Mouse (Mus musculus) intestine, embryonic 16.5 days (tissue): Measurements from ENCODE around the gene Chst11. TPM values are rescaled to one million over a fixed set of nuclear protein-coding genes. Genes with fewer than 3 reads are reported as not detected.

Experiments used
- ATAC-seq: fragments of 200-750 bp; cut with Nextera tagmentation; 2 replicates; pipeline ENCODE4 v1.8.0; 2017; ENCODE audit warnings: moderate TSS enrichment, moderate library complexity
- H3K27ac ChIP-seq: fragments of 300-500 bp; sonication (generic); 2 replicates; pipeline ENCODE4 v1.5.1; 2014; ENCODE audit warnings: mild to moderate bottlenecking, low read length
- H3K27me3 ChIP-seq: fragments of 300-500 bp; sonication (generic); replicated peaks from 2 replicates; pipeline ENCODE4 v1.6.1; 2014; ENCODE audit warnings: low read length, control low read depth, mixed read lengths; ENCODE audit not compliant: control insufficient read depth, insufficient read depth
- H3K36me3 ChIP-seq: fragments of 300-500 bp; sonication (generic); 2 replicates; pipeline ENCODE4 v1.6.1; 2014; ENCODE audit warnings: low read length, control low read depth; ENCODE audit not compliant: control insufficient read depth, insufficient read depth
- H3K4me1 ChIP-seq: fragments of 300-500 bp; sonication (generic); 2 replicates; pipeline ENCODE4 v1.6.1; 2014; ENCODE audit warnings: low read length, control low read depth, mixed read lengths; ENCODE audit not compliant: control insufficient read depth, insufficient read depth
- H3K4me2 ChIP-seq: fragments of 300-500 bp; sonication (generic); 2 replicates; pipeline ENCODE4 v1.6.1; 2014; ENCODE audit warnings: low read depth, low read length, control low read depth
- H3K4me3 ChIP-seq: fragments of 300-500 bp; sonication (generic); 2 replicates; pipeline ENCODE4 v1.5.1; 2014; ENCODE audit warnings: mild to moderate bottlenecking, low read length
- H3K9ac ChIP-seq: fragments of 300-500 bp; sonication (generic); 2 replicates; pipeline ENCODE4 v1.6.1; 2014; ENCODE audit warnings: low read depth, low read length
- H3K9me3 ChIP-seq: fragments of 300-500 bp; sonication (generic); 2 replicates; pipeline ENCODE4 v1.6.1; 2016; ENCODE audit warnings: low read length, control low read depth; ENCODE audit not compliant: control insufficient read depth
- WGBS: fragments of 180-500 bp; shearing (Covaris S2); extraction: QIAGEN DNeasy Blood & Tissue Kit; methylation state at CpG from one replicate; pipeline ENCODE4 v1.1.7; 2014; 5-methylcytosine and 5-hydroxymethylcytosine counted together
- polyA plus RNA-seq: library from polyadenylated mRNA; unstranded; fragments of >200 nt; fragmentation: Nextera tagmentation; extraction: Ambion mirVana; gene quantifications from 2 replicates; pipeline ENCODE4 v1.2.1, GENCODE M21; 2015

Gene Chst11
- polyA plus RNA-seq, 1 experiment from 2014 or later: 0.88 TPM

DNA sequence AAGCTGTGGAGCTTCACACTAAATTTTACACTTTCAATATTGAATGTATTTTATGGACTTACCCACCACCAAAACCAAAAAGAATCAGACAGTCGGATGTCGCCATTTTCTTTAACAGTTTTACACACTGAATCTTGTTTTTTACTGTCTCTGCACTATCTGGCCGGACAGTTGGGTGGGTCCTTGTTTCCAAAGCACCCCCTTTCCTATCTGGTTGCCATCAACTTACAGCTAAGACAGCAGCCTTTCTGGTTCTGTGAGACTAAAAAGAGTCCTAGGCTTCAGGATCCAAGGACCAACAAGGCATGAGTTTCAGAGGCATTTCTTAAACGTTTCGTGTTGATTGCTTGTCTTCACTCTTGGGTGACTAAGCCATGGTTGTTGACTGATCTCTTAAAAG is 168.1 kb downstream of the Chst11 start:
- WGBS: 85% methylated on average over 5 of the region's 5 CpGs
- H3K4me1 ChIP-seq: peaks cover 13% of the 10 kb centered on the region; the same call in 1 of the 2 replicates
- no peak overlapping the region for H3K27ac ChIP-seq
- H3K36me3 ChIP-seq: no peaks in the 10 kb centered on the region
- no peaks in the 10 kb centered on the region for H3K27me3 ChIP-seq
- no peak overlapping the region for H3K4me3 ChIP-seq
- H3K4me2 ChIP-seq: no peak overlapping the region
- H3K9ac ChIP-seq: no peak overlapping the region
- no peaks in the 10 kb centered on the region for H3K9me3 ChIP-seq
- ATAC-seq: no peak

DNA sequence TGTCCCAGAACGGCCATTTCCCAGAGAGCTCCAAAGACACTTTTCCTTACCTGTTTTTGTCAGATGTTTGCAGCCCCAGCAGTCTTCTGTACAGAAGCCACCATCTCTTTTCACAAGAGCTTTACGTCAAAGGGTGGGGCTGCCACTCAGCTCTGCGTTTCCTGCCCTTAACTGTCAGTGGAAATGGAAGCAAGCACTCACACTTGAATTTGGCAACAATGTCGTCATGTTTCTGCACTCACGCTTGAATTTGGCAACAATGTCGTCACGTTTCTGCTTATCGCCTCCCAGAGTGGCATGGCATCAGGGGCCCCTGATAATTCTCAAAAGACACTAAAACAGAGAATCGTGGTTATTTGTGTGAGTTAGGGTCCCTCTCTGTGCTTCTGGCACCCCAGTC is 168.6 kb downstream of the Chst11 start:
- no peaks in the 10 kb centered on the region for H3K36me3 ChIP-seq
- H3K4me3 ChIP-seq: no peak overlapping the region
- no peaks in the 10 kb centered on the region for H3K9me3 ChIP-seq
- H3K9ac ChIP-seq: no peak overlapping the region
- ATAC-seq: no peak
- H3K27ac ChIP-seq: no peak overlapping the region
- no peak overlapping the region for H3K4me2 ChIP-seq
- H3K4me1 ChIP-seq: peaks cover 13% of the 10 kb centered on the region; the same call in 1 of the 2 replicates
- 81% methylated on average over 9 of the region's 9 CpGs for WGBS
- H3K27me3 ChIP-seq: no peaks in the 10 kb centered on the region

DNA sequence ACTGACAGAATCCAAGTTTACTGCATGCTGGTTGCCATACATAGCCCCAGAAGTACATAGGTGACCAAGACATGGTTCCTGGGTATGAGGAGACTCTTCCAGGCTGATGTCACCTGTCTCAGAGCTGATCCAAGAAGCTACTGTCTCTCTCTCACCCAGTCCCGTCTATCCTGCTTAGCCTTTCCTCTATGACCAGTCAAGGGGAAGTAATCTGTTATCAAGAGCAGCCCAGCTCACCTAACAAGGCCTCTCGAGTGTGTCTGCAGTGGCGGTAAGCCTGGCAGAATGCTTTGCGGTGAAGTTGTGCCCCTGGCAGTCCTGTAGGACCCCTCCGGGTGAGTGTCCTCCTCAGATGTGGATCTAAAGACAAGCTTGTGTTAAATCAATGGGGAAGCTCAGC is 172.0 kb downstream of the Chst11 start:
- H3K36me3 ChIP-seq: no peaks in the 10 kb centered on the region
- H3K4me1 ChIP-seq: peaks cover 11% of the 10 kb centered on the region
- no peak overlapping the region for H3K4me2 ChIP-seq
- no peaks in the 10 kb centered on the region for H3K27me3 ChIP-seq
- 76% methylated on average over 5 of the region's 5 CpGs for WGBS
- no peaks in the 10 kb centered on the region for H3K9me3 ChIP-seq
- H3K4me3 ChIP-seq: no peak overlapping the region
- no peak for ATAC-seq
- H3K27ac ChIP-seq: no peak overlapping the region
- H3K9ac ChIP-seq: no peak overlapping the region

DNA sequence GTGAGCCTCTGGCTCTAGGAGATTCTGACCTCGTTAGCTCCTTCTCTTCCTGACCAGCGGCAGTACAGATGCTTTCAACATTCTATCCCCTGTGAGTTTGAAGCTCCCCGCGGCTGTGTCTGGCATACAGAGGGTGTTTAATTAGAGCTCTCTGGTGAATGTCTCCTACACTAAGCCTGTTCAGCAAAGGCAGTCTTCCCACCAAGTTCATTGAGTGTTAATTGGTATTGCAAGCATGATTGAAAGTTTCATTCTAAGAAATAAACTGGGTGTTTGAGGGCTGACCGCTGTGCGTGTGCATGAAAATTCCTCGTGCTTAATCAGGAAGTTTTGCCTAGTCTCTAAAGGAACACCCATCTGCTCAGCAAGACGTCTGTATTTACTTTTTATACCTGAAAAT is 173.0 kb downstream of the Chst11 start:
- no peaks in the 10 kb centered on the region for H3K36me3 ChIP-seq
- ATAC-seq: no peak

DNA sequence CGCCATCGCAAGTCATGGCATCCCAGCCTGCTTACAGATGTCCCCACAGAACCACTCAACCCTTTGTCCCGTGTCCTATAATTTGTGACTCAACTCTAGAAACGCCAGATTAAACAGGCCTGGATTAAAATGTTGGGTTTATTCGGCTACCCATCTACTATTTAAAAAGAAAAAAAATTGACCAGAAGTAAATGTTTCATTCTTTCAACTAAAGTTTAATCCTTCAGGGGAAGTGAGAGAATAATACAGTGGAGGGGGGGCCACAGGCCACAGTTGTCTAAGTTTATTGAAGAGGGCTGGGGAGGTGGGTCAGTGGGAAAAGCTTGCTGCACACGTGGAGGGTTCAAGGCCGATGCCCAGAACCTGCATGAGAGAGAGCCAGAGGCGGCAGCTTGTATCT is 173.9 kb downstream of the Chst11 start:
- Histone ChIP-seq H3K9me3 (no peaks in the 10 kb centered on the region), H3K4me2 (no peak overlapping the region), H3K4me1 (peaks cover 26% of the 10 kb centered on the region), H3K27me3 (no peaks in the 10 kb centered on the region), H3K27ac (no peak overlapping the region), H3K4me3 (no peak overlapping the region), H3K9ac (no peak overlapping the region), H3K36me3 (no peaks in the 10 kb centered on the region)
- ATAC-seq: no peak
- WGBS: 86% methylated on average over 8 of the region's 8 CpGs

More for the DNA sequence above, 173.0 kb downstream of the Chst11 start:
- Histone ChIP-seq H3K4me1 (peaks cover 20% of the 10 kb centered on the region), H3K9ac (no peak overlapping the region), H3K27me3 (no peaks in the 10 kb centered on the region), H3K4me2 (no peak overlapping the region), H3K4me3 (no peak overlapping the region), H3K27ac (no peak overlapping the region), H3K9me3 (no peaks in the 10 kb centered on the region)
- 73% methylated on average over 8 of the region's 8 CpGs for WGBS

DNA sequence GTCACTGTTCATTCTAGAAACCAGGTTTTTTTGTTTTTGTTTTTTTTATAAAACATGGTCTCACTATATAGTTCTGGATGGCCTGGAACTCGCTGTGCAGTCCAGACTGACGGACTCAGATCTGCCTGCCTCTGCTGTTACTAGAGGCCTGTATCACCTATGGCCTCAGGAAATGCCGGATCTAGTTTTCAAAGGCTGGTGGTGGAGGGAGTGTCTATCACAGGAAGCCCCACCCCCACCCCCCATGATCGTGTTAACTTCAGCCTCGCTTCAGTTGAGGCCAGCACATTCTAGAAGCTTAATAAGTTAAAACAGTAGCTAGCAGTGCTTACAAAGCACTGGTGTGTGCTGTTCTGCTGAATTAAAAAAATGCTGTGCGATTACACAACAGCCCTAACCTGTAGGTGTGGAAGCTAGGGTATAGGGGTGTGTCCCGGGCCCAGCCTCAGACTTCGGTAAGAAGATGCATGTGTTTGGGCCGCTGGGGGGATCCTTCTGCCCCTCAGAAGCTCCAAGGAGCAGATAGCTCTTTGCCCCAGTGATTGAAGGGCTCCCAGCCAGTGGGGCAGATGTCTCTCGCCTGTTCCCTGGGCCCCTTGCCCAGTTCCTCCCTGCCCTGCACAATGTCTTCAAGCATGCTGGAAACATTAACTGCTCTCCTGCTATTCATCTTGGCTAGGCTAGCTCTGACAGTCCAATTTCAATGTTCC is 176.5 kb downstream of the Chst11 start:
- WGBS: 44% methylated on average over 10 of the region's 10 CpGs
- no peak overlapping the region for H3K9ac ChIP-seq

DNA sequence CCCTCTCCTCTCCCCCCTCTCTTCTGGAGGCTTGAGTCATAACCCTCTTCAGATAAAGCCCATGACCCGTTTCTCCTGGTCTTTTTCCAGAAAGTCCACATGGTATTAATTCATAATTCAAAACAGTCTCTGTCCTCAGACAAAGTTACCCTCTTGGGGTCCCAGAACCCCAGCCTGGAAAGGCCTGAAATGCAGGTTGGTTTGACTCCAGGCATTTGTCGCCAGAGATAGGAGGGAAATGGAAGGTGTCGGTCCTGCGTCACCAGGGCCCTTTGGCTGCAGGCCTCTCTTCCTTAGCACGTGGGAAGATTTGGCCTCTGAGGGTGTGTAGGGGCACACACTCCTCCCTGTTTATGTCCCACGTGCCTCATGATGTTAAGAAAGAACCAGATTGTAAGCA is 178.6 kb downstream of the Chst11 start:
- no peak overlapping the region for H3K9ac ChIP-seq
- H3K27me3 ChIP-seq: no peaks in the 10 kb centered on the region
- H3K9me3 ChIP-seq: no peaks in the 10 kb centered on the region
- H3K4me1 ChIP-seq: peaks cover 43% of the 10 kb centered on the region
- no peaks in the 10 kb centered on the region for H3K36me3 ChIP-seq
- no peak overlapping the region for H3K4me2 ChIP-seq
- no peak for ATAC-seq
- H3K27ac ChIP-seq: no peak overlapping the region
- H3K4me3 ChIP-seq: no peak overlapping the region
- 54% methylated on average over 6 of the region's 6 CpGs for WGBS

More for the DNA sequence above, 176.5 kb downstream of the Chst11 start:
- H3K9me3 ChIP-seq: no peaks in the 10 kb centered on the region
- no peaks in the 10 kb centered on the region for H3K36me3 ChIP-seq
- peak; percentile 73 for ATAC-seq
- peaks cover 28% of the 10 kb centered on the region for H3K4me1 ChIP-seq
- peak overlapping the region; percentile 51; the same call in 1 of the 2 replicates for H3K27ac ChIP-seq
- H3K4me2 ChIP-seq: no peak overlapping the region
- H3K27me3 ChIP-seq: no peaks in the 10 kb centered on the region
- H3K4me3 ChIP-seq: no peak overlapping the region

DNA sequence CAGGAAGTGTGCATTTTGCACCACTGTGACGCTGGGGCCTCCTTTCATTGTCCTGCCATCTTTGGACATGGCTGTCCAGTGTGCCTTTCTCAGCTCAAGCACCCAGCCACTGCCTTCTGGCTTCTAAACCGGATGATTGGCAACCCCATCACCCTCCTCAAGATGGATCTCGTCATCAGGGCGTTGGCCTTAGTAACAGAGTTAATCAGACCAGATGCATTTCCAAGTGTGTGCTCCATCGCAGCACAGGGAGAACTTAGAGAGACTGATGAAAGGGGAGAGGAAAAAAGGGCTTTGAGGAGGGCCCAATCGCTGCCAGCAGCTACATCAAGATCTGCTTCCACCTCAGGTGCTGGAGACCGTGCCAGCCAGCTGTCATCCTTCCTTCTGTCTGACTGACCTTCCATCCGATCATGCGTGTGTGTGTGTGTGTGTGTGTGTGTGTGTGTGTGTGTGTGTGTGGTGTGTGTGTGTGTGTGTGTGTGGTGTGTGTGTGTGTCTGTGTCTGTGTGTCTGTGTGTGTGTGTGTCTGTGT is 179.7 kb downstream of the Chst11 start:
- no peak overlapping the region for H3K27ac ChIP-seq
- no peak overlapping the region for H3K4me2 ChIP-seq
- H3K9me3 ChIP-seq: no peaks in the 10 kb centered on the region
- no peak overlapping the region for H3K9ac ChIP-seq
- H3K4me3 ChIP-seq: no peak overlapping the region
- H3K4me1 ChIP-seq: peaks cover 47% of the 10 kb centered on the region
- ATAC-seq: no peak
- 87% methylated on average over 9 of the region's 9 CpGs for WGBS
- H3K27me3 ChIP-seq: no peaks in the 10 kb centered on the region
- no peaks in the 10 kb centered on the region for H3K36me3 ChIP-seq

DNA sequence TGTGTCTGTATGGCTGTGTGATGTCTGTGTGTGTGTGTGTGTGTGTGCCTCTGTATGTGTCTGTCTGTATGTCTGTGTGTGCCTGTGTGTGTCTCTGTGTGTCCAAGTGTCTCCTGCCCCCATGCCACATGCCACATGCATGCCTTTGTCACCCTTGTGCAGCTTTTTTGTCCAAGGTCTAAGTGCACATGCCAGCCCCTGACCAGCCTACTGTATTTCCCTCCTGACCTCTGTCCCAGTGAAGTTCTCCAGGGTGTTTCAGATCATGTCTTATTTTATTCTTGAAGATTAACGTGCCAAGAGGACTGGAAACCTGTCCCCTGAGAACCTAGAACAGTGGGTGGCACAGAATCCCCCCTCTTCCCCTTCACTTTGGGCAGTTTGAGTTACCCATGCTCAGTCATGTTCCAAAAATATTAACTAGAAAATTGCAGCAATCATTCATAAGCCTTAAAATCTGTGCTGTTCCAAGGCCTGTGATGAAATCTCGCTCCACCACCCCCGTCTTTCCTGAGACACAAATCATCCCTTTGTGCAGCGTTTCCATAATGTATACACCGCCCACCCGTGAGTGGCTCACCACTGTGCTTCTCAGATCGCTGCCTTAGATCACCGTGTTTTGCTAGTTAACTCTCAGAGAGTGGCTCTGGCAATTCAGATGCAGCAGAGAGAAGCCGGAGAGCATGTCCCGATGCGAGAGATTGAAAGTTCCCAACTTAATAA is 180.4 kb downstream of the Chst11 start:
- 72% methylated on average over 11 of the region's 11 CpGs for WGBS
- no peaks in the 10 kb centered on the region for H3K36me3 ChIP-seq
- no peak for ATAC-seq

More for the DNA sequence above, 180.4 kb downstream of the Chst11 start:
- H3K9ac ChIP-seq: no peak overlapping the region
- no peak overlapping the region for H3K4me3 ChIP-seq
- peaks cover 47% of the 10 kb centered on the region for H3K4me1 ChIP-seq
- no peak overlapping the region for H3K27ac ChIP-seq
- H3K27me3 ChIP-seq: no peaks in the 10 kb centered on the region
- H3K4me2 ChIP-seq: no peak overlapping the region
- H3K9me3 ChIP-seq: no peaks in the 10 kb centered on the region
